Mouse (Mus musculus) adrenal gland, adult 2 months (tissue): ENCODE measurements around the gene Sf3b3. TPM values are rescaled to one million over a fixed set of nuclear protein-coding genes. Genes with fewer than 3 reads are reported as not detected.
"Not testable (repeated sequence)": the region's sequence is repeated elsewhere in the genome, so short reads cannot be mapped to it uniquely, and the experiment has no call there.

Experiments used
- DNase-seq: peaks from one replicate; pipeline ENCODE4 v3.0.0; 2021
- long read RNA-seq: library from polyadenylated mRNA; stranded (forward); transcript quantifications from one replicate; pipeline ENCODE4 v2.0.0, GENCODE M21; 2021
- polyA plus RNA-seq: library from polyadenylated mRNA; depleted of rRNA; stranded (reverse); fragments of >200 nt; gene quantifications from 2 replicates; pipeline ENCODE4 v1.2.3, GENCODE M21; 2012; rRNA removed
- total RNA-seq, 2 experiments: library from RNA; stranded (reverse); gene quantifications; 2 replicates each; pipeline ENCODE4 v1.2.3; 2021

Gene Sf3b3
- 10 to 100 TPM; 64.7 to 65.6 TPM for total RNA-seq
- 13.2 and 21.1 TPM in 2 replicates for polyA plus RNA-seq
- long read RNA-seq, full-length matches to known transcripts, result 50 of 62 reads
- long read RNA-seq, partial matches to known transcripts, result 6 of 62 reads
- long read RNA-seq, other reads (novel, unspliced or antisense), result 6 of 62 reads

DNA sequence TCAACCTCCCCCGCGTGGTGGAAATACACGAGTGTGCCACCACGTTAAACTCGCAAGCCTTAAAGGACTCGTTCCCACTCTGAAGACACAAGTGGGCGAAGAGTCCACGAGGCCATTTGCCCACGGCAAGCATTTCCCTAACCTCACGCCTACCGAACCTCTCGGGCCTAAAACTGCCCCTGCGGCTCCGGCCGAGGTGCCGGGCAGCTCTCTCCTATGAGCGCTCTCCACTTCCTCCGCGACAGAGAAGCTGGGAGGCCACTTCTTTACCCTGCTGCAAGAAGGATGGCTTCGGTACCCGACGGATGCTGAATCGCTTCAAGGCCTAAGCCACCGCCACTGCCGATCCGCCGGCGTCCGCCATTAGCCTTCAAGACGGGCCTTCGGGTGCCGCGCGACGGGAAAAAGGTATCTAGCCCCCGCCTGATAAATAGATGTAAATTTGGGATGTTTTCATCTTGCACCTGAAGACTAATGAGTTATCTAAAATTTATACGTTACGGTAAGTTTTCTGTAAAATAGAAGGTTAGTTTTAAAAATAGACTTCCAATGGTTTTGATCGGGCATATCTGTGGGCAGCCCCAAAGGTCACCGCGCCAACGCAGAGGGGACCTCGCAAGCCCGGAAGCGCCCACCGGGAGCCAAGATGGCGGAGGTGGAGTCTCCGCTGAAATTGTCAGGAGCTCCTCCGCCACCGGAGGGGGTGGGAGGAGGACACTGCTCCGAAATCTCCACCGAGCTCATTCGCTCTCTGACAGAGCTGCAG is at the start of gene Sf3b3, which contains the start of gene Cog4:
TSS of gene Sf3b3 (minus strand) at position 383 of the 766 bp plus-strand sequence.
TSS of gene Cog4 (plus strand) at position 196 of the 766 bp plus-strand sequence.
- peak; percentile 87 for DNase-seq

- no peak for DNase-seq
Observed at GRCm38 (mm10) chr8:110895812-110896211, 49.2 kb upstream of the Sf3b3 start.

GRCm38 (mm10) chr8:110895254-110895653 is 48.7 kb upstream of the Sf3b3 start:
- no peak for DNase-seq

DNA sequence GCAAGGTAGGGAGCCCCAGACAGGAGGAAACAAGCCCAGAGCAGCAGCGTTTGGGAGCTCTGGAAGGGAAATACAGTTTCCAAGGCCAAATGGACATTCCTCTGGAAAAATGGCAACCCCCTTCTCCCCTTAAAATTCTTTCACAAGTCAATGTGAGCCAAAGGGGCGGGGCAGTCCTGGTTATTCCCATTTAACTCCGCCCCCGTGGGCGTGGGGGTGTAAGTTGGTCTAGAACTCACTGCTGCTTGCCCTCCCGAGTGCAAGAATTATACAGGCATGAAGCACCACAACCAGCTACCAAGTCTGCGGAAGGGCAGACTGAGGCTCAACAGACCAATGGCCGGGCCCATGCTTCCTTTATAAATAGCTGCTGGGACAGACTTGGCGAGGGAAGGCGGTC is 48.3 kb upstream of the Sf3b3 start:
- no peak for DNase-seq

DNA sequence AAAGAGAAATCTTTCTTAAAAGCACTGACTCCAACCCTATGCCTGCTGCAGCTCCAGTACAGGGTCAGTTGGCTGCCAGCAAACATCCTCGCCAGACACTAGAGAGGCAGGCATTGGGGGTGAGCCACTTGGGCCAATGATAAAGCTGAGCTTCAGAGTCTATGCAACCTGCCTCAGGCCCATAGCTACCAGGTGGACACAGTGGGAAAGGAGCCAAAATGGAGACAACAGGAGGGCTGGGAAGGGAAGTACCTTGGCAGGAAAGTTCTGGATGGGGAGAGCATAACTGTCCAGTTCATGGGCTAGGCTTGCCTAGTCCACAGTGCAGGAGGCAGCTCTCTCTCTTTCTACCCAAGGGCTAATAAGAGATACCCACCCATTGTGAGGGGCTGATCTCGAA is 46.3 kb upstream of the Sf3b3 start:
- DNase-seq, result no peak

DNA sequence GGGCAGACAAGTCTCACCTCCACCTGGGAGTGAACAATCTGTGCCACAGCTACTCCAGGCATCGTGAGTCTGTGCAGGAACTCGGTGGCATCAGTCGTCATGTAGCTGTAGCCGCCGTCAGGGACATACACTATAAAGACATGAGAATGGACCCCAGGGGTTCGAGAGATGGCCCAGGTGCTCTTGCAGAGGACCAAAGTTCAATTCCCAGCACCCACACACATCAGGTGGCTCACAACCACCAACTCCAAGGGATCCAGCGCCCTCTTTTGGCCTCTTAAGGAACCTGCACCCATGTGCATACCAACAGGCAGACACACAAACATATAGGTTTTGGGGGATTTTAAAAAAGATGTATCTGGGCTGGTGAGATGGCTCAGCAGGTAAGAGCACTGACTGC is 45.5 kb upstream of the Sf3b3 start:
- DNase-seq, result no peak

DNA sequence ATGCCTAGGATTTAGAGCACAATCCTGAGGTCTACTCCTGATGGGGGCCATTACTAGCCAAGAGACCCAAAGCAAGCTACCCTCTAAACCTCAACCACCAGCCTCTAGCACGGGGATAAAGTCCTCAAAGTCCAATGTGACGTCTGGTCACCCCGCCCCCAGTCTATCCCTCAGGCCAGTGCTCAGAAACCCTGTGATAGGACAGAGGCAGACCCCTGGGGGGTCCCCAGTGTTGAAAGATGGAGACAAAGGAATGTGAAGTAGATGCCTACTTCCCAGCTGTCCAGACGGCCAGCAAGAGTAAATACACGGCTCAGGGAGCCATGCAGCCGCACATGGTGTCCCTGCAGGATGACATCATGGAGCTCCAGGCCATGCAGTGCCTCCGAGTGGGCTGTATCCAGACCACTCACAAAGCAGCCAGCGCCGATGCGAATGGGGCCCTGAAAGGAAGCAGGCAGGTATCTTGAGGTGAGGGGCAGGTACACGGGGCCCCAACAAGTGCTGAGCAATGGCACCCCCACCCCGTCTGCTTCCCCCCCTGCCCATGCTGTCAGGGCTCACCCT is 43.4 kb upstream of the Sf3b3 start:
- no peak for DNase-seq

GRCm38 (mm10) chr8:110888860-110889259 is 42.3 kb upstream of the Sf3b3 start:
- peak; percentile 29 for DNase-seq

- no peak for DNase-seq
Observed at GRCm38 (mm10) chr8:110888441-110888840, 41.9 kb upstream of the Sf3b3 start.

GRCm38 (mm10) chr8:110887551-110887950 is 41.0 kb upstream of the Sf3b3 start:
- DNase-seq, result peak; percentile 41

GRCm38 (mm10) chr8:110886634-110887033 is 40.0 kb upstream of the Sf3b3 start:
- DNase-seq, result no peak

DNA sequence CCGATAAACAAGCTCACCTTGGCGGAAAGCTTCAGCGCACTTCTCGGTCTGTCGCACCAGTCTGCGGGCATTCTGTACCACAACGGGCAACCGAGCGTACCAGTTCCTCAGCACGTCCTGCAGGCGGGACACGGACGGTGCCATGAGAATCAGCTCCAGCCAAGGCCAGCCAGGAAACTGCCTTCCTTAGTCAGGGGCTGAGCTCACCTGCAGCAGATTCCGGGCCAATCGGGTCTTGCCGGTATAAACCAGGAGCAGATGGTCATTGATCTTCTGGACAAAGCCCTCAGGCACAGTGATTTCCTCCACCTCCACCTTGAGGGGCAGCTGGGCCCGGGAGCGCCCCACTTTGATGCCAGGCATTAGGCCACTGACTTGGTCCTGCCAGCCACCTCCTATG is 37.2 kb upstream of the Sf3b3 start:
- DNase-seq, result no peak

- no peak for DNase-seq
Observed at GRCm38 (mm10) chr8:110881741-110882310, 35.2 kb upstream of the Sf3b3 start.

DNA sequence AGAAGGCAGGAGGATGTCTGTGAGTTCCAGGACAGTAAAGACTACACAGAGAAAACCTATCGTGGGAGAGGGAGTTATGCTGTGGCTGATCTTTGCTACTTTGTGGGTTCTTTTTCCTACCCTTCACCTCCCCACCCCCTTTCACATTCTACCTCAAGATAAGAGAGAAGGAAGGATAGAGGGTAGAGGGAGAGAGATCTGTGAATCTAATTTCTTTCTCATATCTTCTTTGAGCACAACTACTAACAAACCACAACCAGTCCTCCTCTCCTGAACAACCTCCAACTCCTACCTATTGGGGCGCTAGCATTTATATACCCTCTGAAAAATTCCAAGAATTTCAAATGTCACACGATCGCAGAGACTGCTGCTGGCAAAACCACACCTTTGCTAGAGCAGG is 31.3 kb upstream of the Sf3b3 start:
- no peak for DNase-seq

DNA sequence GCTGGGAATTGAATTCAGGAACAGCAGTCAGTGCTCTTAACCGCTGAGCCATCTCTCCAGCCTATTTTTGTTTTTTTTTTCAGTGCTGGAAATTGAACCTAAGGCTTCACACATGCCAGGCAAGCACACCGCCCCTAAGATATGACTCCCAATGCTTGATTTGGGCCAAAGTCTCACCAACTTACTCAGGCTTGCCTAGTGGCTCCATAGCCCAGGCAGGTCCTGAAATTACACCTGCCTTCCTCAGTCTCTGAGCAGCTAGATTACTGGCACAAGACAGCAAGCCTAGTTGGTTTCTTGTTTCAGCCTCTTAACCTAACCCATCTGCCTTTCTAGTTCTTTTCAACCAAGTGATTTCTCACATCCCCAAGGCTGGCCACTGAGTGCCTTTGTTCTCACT is 23.9 kb upstream of the Sf3b3 start:
- DNase-seq, result no peak

DNA sequence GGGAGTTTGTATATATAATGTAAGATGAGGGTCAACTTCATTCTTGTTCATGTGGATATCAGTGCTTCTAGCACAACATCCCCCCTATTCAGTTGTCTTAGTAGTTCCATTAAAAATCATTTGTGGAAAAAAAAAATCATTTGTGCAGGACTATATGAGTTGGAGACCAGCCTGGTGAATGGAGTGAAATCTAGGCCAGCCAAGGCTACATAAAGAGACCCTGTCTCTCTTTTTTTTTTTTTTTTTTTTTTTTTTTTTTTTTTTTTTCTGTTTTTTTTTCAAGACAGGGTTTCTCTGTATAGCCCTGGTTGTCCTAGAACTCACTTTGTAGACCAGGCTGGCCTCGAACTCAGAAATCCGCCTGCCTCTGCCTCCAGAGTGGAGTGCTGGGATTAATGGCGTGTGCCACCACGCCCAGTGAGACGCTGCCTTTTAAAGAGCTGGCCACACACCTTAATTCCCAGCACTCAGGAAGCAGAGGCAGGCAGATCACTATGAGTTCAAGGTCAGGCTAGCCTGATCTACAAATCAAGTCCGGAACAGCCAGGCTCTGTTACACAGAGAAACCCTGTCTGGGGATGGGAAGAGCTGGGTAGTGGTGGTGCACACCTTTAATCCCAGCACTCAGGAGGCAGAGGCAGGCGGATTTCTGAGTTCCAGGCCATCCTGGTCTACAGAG is 14.9 kb upstream of the Sf3b3 start:
- not testable (repeated sequence) for DNase-seq

DNA sequence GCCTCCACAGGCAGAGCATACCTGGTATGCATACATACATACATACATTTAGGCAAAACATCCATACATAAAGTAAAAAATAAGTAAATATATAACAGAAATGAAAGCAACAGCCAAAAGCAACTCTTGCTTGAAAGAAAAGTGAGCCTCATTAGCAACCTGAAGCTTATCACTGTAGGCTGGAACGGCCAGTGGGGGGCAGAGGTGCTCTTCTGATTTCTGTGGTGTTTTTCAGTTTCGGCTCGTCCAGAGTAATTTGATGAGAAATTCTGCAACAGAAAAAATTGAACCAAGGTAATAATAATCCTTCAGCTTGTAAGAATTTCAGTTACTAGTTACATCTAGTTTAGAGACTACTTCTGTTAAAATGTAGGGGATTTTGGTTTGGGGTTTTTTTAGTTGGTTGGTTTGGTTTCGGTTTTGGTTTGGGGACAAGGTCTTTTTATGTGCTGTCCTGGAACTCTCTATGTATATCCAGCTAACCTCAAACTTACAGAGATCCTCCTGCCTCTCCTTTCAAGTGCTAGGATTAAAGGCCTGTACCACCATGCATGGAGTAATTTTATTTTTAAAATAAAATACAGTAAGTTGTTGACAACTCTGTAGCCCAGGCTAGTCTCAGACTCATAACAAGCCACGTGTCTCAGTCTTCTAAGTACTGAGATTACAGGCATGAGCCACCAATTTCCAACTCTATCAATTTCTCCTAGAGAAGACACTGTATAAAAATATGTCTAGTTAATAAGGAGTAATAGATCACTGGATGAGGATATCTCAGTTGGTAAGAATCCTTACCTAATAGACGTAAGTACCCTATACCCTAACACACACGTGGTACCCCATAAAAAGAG is 13.3 kb upstream of the Sf3b3 start:
- no peak for DNase-seq

DNA sequence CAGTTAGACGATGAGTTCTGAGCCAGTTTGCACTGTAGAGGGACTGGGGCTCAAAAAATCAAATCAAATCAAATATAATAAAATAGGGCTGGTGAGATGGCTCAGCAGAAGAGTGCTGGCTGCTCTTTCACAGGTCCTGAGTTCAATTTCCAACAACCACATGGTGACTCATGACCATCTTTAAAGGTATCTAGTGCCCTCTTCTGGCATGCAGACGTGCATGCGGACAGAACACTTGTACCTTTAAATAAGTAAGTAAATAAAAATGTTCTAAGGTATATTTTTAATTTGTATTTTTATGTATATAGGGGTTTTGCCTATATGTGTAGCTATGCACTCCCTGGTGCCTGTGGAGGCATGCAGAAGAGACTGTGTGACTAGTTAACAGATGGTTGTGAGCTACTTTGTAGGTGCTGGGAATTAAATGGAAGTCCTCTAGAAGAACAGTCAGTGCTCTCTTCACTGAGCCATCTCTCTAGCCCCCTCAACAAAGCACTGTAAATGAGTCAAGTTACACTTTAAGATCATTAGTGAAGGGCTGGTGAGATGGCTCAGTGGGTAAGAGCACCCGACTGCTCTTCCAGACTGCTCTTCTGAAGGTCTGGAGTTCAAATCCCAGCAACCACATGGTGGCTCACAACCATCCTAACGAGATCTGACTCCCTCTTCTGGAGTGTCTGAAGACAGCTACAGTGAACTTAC is 10.3 kb upstream of the Sf3b3 start:
- DNase-seq, result no peak

DNA sequence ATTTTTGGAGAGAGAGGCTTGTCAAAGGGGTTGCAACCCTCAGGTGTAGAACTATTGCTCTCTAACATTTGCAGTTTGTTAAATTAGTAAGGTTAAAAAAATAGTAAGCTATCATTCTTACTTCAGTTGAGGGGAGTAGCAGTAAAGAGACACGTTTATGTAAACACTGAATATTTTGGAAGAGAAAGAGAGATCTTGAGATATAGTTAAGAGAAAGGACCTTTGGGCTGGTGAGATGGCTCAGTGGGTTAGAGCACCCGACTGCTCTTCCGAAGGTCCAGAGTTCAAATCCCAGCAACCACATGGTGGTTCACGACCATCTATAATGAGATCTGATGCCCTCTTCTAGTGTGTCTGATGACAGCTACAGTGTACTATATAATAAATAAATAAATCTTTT is 9.5 kb upstream of the Sf3b3 start:
- not testable (repeated sequence) for DNase-seq

- no peak for DNase-seq
Observed at GRCm38 (mm10) chr8:110851186-110851585, 4.6 kb upstream of the Sf3b3 start.
